Mouse (Mus musculus): ENCODE measurements around the gene Prdx1. TPM values are rescaled to one million over a fixed set of nuclear protein-coding genes. Genes with fewer than 3 reads are reported as not detected.
A peak's percentile ranks its signal among the peaks of the same experiment; 100 is the strongest.
"Not testable (repeated sequence)": the region's sequence is repeated elsewhere in the genome, so short reads cannot be mapped to it uniquely, and the experiment has no call there.

The Prdx1 gene
- polyA plus RNA-seq, 2 experiments: 234 to 916 TPM

DNA sequence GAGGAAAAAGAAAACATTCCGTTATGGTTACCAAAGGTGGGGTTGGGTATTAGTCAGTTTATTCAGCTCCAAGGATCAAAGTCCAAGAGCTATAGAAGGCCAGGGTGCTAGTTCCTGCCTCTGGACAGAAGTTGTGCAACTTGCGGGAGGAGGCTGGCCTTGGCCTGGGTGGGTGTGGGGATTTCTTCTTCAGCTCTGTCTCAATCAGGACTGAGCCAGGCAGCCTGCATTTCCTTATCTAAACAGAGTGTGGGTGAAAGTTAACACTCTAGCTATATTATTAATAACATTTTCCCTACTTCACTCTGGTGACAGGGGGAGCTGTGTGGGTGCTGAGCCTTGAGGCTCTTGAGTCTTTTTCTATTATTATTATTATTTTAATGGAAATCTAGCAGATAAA, 12.6 kb upstream of the Prdx1 start:
- ATAC-seq (ENCODE audit: insufficient read depth): peak; percentile 87
- Histone ChIP-seq H3K27ac (no peak overlapping the region), H3K9ac (replicated peaks) (no peak overlapping the region), H3K27me3 (ENCODE audit: control insufficient read depth, insufficient read depth, low read length) (no peaks in the 10 kb centered on the region), H3K4me1 (replicated peaks; ENCODE audit: control insufficient read depth in 2 of 2, insufficient read depth in 2 of 2, low read length in 1 of 2) (peaks cover 12 to 13% of the 10 kb centered on the region in 2 experiments), H3K36me3 (replicated peaks; ENCODE audit: control insufficient read depth, insufficient read depth, low read depth) (no peaks in the 10 kb centered on the region), H3K9me3 (ENCODE audit: control insufficient read depth, low read length) (no peaks in the 10 kb centered on the region), H3K4me3 (ENCODE audit: insufficient read depth in 1 of 2, low read depth in 2 of 2, low read length in 2 of 2) (no peak overlapping the region), H3K4me2 (ENCODE audit: low read depth) (peak overlapping the region; percentile 36)
- peak; percentile 54 to 56 (median 55) for DNase-seq (ENCODE audit: low read depth in 3 of 3, low spot score in 3 of 3)
- TF ChIP-seq CTCF (IDR thresholded peaks at IDR 0.05; ENCODE audit: low read depth) (no peak), EP300 (IDR thresholded peaks at IDR 0.05; ENCODE audit: low read depth) (peak; percentile 68)
- 27% methylated on average over 2 of the region's 2 CpGs for WGBS (ENCODE audit: insufficient replicate concordance)

DNA sequence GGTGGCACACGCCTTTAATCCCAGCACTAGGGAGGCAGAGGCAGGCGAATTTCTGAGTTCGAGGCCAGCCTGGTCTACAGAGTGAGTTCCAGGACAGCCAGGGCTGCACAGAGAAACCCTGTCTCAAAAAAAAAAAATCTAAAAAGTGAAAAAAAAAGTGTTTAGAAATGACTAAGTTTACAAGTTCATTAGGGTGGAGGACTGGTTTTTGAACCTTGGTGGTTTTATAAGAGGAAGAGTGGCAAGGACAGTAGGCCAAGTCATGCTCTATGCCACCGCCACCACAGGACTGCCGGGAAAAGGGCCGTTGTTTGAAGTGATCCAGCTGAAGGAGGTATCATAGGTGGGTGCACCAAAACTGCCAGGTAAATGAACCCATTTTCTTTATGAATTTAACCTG, 10.6 kb upstream of the Prdx1 start:
- H3K4me3 ChIP-seq (ENCODE audit: insufficient read depth in 1 of 2, low read depth in 2 of 2, low read length in 2 of 2); H3K9me3 ChIP-seq (ENCODE audit: control insufficient read depth, low read length); H3K4me2 ChIP-seq (ENCODE audit: low read depth); H3K27ac ChIP-seq; ATAC-seq (ENCODE audit: insufficient read depth); H3K36me3 ChIP-seq (replicated peaks; ENCODE audit: control insufficient read depth, insufficient read depth, low read depth); DNase-seq (ENCODE audit: low read depth in 3 of 3, low spot score in 3 of 3); H3K27me3 ChIP-seq (ENCODE audit: control insufficient read depth, insufficient read depth, low read length); H3K9ac ChIP-seq (replicated peaks): not testable (repeated sequence)
- H3K4me1 ChIP-seq (replicated peaks; ENCODE audit: control insufficient read depth in 2 of 2, insufficient read depth in 2 of 2, low read length in 1 of 2): peaks cover 12 to 13% of the 10 kb centered on the region in 2 experiments
- 77% methylated on average over 6 of the region's 6 CpGs for WGBS (ENCODE audit: insufficient replicate concordance)

DNA sequence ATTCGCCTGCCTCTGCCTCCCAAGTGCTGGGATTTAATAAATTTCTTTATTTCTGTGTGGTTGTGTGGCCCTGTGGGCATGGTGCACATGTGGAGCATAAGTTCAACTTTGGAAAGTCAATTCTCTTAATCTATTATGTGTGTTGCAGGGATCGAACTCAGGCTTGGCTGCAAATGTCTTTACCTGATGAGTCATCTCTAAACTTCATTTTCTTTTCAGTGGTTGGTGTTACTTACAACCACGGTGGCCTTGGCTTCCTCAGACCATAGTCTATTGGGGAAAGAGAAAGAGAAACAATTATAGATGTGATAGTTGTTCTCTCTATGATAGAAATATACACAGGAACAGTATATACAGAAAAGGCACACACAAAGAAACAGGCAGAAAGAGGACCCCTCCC, 9.3 kb upstream of the Prdx1 start:
- ATAC-seq (ENCODE audit: insufficient read depth): no peak

DNA sequence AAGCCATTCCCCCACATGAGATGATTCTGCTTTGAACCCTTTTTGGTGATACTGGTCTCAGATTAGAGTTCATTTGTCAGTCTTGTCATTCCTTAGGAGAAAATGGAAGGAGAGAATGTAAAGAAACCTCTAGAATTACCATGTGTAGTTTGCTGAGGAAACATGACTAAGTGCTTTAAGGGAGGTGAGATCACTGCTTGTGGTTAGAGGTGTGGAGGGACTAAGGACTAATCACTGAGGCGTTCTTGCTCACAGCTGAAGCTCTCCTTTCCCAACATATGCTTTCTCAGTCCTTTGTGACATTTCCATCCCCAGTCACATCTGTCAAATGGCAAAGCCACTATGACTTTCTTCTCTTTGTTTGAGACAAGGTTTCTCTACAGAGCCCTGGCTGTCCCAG, 7.5 kb upstream of the Prdx1 start:
- ATAC-seq (ENCODE audit: insufficient read depth): no peak

More for the DNA sequence above, 9.3 kb upstream of the Prdx1 start:
- no peak overlapping the region for H3K4me2 ChIP-seq (ENCODE audit: low read depth)
- DNase-seq (ENCODE audit: low read depth in 3 of 3, low spot score in 3 of 3): no peak
- H3K9me3 ChIP-seq (ENCODE audit: control insufficient read depth, low read length): no peaks in the 10 kb centered on the region
- WGBS (ENCODE audit: insufficient replicate concordance): 57% methylated on average over 3 of the region's 3 CpGs
- no peak overlapping the region for H3K9ac ChIP-seq (replicated peaks)
- H3K27ac ChIP-seq: no peak overlapping the region
- H3K4me3 ChIP-seq (ENCODE audit: insufficient read depth in 1 of 2, low read depth in 2 of 2, low read length in 2 of 2): no peak overlapping the region
- TF ChIP-seq CTCF (IDR thresholded peaks at IDR 0.05; ENCODE audit: low read depth): no peak
- TF ChIP-seq EP300 (IDR thresholded peaks at IDR 0.05; ENCODE audit: low read depth): no peak
- peaks cover 12 to 13% of the 10 kb centered on the region in 2 experiments for H3K4me1 ChIP-seq (replicated peaks; ENCODE audit: control insufficient read depth in 2 of 2, insufficient read depth in 2 of 2, low read length in 1 of 2)
- H3K27me3 ChIP-seq (ENCODE audit: control insufficient read depth, insufficient read depth, low read length): no peaks in the 10 kb centered on the region
- no peaks in the 10 kb centered on the region for H3K36me3 ChIP-seq (replicated peaks; ENCODE audit: control insufficient read depth, insufficient read depth, low read depth)

DNA sequence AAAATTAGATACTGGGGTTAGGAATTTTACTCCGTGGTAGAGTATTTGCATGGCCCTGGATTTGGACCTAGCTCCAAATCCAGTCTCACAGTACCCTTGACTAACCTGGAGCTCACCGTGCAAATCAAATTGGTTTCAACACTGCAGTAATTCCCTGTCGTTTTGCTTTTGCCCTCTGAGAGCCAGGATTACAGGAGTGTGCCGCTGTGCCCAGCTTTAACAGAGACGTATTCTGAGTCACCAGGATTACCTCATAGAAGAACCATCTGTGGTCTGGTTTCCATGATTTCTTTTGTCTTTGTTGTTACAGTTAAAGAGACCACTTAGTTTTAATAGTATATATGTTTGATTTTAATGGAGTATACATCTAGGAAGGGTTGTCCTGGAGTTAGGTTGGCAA, 6.2 kb upstream of the Prdx1 start:
- peaks cover 4 to 11% of the 10 kb centered on the region in 2 experiments for H3K4me1 ChIP-seq (replicated peaks; ENCODE audit: control insufficient read depth in 2 of 2, insufficient read depth in 2 of 2, low read length in 1 of 2)
- H3K4me2 ChIP-seq (ENCODE audit: low read depth): no peak overlapping the region
- no peaks in the 10 kb centered on the region for H3K36me3 ChIP-seq (replicated peaks; ENCODE audit: control insufficient read depth, insufficient read depth, low read depth)
- no peaks in the 10 kb centered on the region for H3K27me3 ChIP-seq (ENCODE audit: control insufficient read depth, insufficient read depth, low read length)
- no peak overlapping the region for H3K9ac ChIP-seq (replicated peaks)
- no peak overlapping the region for H3K27ac ChIP-seq
- H3K9me3 ChIP-seq (ENCODE audit: control insufficient read depth, low read length): no peaks in the 10 kb centered on the region
- ATAC-seq (ENCODE audit: insufficient read depth) (no peak), DNase-seq (ENCODE audit: low read depth in 3 of 3, low spot score in 3 of 3) (no peak)
- no peak overlapping the region for H3K4me3 ChIP-seq (ENCODE audit: insufficient read depth in 1 of 2, low read depth in 2 of 2, low read length in 2 of 2)
- TF ChIP-seq EP300 (IDR thresholded peaks at IDR 0.05; ENCODE audit: low read depth) (no peak), CTCF (IDR thresholded peaks at IDR 0.05; ENCODE audit: low read depth) (no peak)
- 59% methylated on average over 5 of the region's 5 CpGs for WGBS (ENCODE audit: insufficient replicate concordance)

More for the DNA sequence above, 7.5 kb upstream of the Prdx1 start:
- H3K36me3 ChIP-seq (replicated peaks; ENCODE audit: control insufficient read depth, insufficient read depth, low read depth): no peaks in the 10 kb centered on the region
- no peaks in the 10 kb centered on the region for H3K27me3 ChIP-seq (ENCODE audit: control insufficient read depth, insufficient read depth, low read length)
- H3K4me1 ChIP-seq (replicated peaks; ENCODE audit: control insufficient read depth in 2 of 2, insufficient read depth in 2 of 2, low read length in 1 of 2): peaks cover 8 to 9% of the 10 kb centered on the region in 2 experiments
- 21% methylated on average over 1 of the region's 1 CpGs for WGBS (ENCODE audit: insufficient replicate concordance)
- H3K4me3 ChIP-seq (ENCODE audit: insufficient read depth in 1 of 2, low read depth in 2 of 2, low read length in 2 of 2): no peak overlapping the region
- H3K4me2 ChIP-seq (ENCODE audit: low read depth): no peak overlapping the region
- no peak overlapping the region for H3K9ac ChIP-seq (replicated peaks)
- DNase-seq (ENCODE audit: low read depth in 3 of 3, low spot score in 3 of 3): no peak
- no peaks in the 10 kb centered on the region for H3K9me3 ChIP-seq (ENCODE audit: control insufficient read depth, low read length)
- no peak overlapping the region for H3K27ac ChIP-seq
- TF ChIP-seq CTCF (IDR thresholded peaks at IDR 0.05; ENCODE audit: low read depth): no peak
- no peak for TF ChIP-seq EP300 (IDR thresholded peaks at IDR 0.05; ENCODE audit: low read depth)

DNA sequence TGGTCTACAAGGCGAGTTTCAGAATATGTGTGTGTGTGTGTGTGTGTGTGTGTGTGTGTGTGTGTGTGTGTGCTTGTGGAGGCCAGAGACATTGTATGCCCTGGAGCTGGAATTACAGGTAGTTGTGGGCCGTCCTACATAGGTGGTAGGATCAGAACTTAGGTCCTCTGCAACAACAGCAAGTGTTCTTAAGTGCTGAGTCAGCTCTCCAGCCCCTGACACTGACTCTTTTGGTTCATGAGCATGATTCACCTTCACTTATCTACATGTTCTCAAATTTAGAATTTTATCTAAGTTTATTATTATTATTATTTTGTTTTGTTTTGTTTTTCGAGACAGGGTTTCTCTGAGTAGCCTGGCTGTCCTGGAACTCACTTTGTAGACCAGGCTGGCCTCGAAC, 4.8 kb upstream of the Prdx1 start:
- not testable (repeated sequence) for H3K4me3 ChIP-seq (ENCODE audit: insufficient read depth in 1 of 2, low read depth in 2 of 2, low read length in 2 of 2); H3K9ac ChIP-seq (replicated peaks); H3K4me2 ChIP-seq (ENCODE audit: low read depth); DNase-seq (ENCODE audit: low read depth in 3 of 3, low spot score in 3 of 3); H3K27ac ChIP-seq; H3K27me3 ChIP-seq (ENCODE audit: control insufficient read depth, insufficient read depth, low read length); H3K36me3 ChIP-seq (replicated peaks; ENCODE audit: control insufficient read depth, insufficient read depth, low read depth); H3K9me3 ChIP-seq (ENCODE audit: control insufficient read depth, low read length); ATAC-seq (ENCODE audit: insufficient read depth)
- WGBS (ENCODE audit: insufficient replicate concordance): 65% methylated on average over 4 of the region's 4 CpGs
- peaks cover 4 to 20% of the 10 kb centered on the region in 2 experiments for H3K4me1 ChIP-seq (replicated peaks; ENCODE audit: control insufficient read depth in 2 of 2, insufficient read depth in 2 of 2, low read length in 1 of 2)
